Mouse (Mus musculus) heart, postnatal 36 days (tissue): ENCODE measurements around the gene Atxn7. TPM values are rescaled to one million over a fixed set of nuclear protein-coding genes. Genes with fewer than 3 reads are reported as not detected.
A peak's percentile ranks its signal among the peaks of the same experiment; 100 is the strongest.
"Not testable (repeated sequence)": the region's sequence is repeated elsewhere in the genome, so short reads cannot be mapped to it uniquely, and the experiment has no call there.

Experiments
- DNase-seq, 2 experiments: peaks; one replicate each; pipeline ENCODE4 v3.0.0; 2021 to 2022
- intact Hi-C: fragments of 180-260 bp; cut with DNase I; formaldehyde crosslinking; loops from one replicate; pipeline ENCODE4 v1.15.1; 2025
- total RNA-seq, 2 experiments: library from RNA; stranded (reverse); gene quantifications; 2 replicates each; pipeline ENCODE4 v1.2.3; 2021

Gene Atxn7
- total RNA-seq, 2 experiments from 2014 or later: 16.3 to 16.5 TPM

- DNase-seq: no peak
- intact Hi-C loops: no loop called here
Observed at GRCm38 (mm10) chr14:14054386-14054785, 93.1 kb downstream of the Atxn7 start.

- intact Hi-C loops, DNase-seq: not testable (repeated sequence)
Observed at GRCm38 (mm10) chr14:14059606-14060005, 98.4 kb downstream of the Atxn7 start.

DNA sequence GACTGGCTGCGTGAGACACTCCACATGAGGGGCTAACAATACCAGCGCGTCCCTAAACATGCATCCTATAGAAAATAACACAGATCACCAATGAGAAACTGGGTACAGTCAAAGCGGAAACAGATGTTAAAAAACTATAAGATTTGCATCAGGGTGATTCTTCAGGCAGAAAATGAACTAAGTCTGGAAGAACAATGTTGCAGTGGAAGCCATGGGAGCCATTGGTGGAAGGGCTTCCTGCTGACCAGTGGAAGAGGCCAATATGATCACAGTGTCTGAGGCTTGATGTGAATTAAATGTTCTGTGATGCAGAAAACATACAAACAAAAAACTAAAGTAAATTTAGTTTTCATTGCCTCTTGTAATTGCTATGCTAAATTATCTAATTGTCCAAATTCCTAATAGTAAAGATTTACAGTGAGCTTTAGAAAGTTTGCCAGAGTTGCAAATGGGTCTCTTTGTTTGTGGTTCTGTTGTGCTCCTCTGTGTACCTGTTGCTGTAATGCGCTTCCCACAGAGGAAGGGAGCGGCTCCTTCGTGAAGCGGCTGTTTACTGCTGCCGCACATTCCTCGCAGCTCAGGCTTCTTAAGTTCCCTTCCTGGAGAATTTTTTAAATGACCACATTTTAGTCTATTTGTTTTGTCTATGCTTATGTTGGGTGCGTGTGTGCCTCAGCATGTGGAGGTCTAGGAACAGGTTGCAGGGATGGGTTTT is 101.4 kb downstream of the Atxn7 start:
- no peak for DNase-seq
- intact Hi-C loops: loop anchor here (2.0 kb wide), 1 partner anchor 16 kb away; no protein-coding TSS in a partner anchor

DNA sequence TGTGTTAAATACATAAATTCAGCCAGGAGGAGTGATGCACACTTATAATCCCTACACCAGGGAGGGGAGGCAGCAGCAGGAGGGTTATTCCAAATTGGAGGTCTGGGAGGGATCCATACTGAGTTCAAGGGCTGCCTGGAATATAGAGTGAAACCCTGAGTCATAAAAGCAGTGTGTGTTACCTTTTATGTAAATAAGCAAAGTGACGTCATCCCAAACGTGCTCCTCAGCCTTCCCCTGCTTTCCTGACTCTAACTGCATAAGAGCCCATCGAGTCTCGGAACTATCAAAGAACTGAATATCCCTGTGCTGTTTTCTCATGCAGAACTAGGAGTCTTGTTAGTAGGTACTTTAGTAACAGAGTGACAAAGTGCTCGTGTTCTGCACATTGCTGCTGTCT is 102.1 kb downstream of the Atxn7 start:
- intact Hi-C loops: loop anchor here (2.0 kb wide), 1 partner anchor 15 kb away; no protein-coding TSS in a partner anchor

DNA sequence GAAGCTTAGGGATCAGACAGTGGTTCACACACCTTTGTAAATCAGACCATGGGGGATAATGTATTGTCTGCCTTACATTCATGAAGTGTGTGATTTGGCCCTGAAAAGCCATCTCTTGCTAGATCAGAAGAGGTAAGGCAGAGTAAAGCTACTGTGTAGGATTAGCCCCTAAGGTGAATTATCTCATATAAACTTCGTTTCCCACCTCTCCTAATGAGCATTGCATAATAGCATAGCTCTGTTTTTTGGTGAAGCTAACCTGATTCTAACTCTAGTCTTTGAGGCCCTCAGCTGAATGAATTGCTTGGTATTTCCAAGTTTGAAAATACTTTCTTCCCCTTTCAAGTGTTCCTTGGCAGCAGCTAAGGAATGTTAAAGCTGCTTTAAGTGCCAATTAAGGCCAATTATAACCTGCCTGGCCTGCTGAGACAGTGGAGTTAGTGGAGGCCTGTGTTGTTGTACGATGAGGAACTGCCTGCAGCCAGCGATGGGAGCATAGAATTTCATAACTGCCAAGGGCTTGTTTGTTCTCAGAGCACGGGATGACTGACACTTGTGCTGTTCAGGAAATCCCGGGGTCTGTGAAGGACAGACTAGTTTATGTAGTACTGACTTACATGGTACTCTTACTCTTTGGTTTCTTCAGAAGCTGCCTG is 103.4 kb downstream of the Atxn7 start:
- no peak for DNase-seq
- intact Hi-C loops: no loop called here

More for the DNA sequence above, 102.1 kb downstream of the Atxn7 start:
- no peak for DNase-seq

DNA sequence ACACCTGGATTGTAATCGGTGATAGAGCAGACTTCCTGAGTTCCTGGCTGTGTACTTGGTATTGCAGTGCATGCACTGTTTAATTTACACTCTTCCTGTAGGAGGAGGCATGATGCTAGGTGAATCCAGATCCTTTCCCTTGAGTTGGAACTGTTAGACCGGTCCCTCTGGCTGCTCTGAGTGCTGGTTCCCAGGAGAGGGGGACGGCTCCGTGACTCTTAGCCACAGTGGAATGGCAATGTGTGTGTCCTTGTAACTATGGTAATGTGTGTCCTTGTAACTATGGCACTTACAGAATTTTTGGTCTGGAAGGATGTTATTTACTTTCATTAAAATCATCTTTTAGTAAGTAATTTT is 103.9 kb downstream of the Atxn7 start:
- intact Hi-C loops: no loop called here
- no peak for DNase-seq

- intact Hi-C loops: no loop called here
- DNase-seq: no peak
Observed at GRCm38 (mm10) chr14:14066241-14066640, 105.0 kb downstream of the Atxn7 start.

GRCm38 (mm10) chr14:14067648-14068472 is 106.6 kb downstream of the Atxn7 start:
- peak; percentile 22 to 59 for DNase-seq
- intact Hi-C loops: no loop called here

GRCm38 (mm10) chr14:14068553-14068952 is 107.3 kb downstream of the Atxn7 start:
- intact Hi-C loops: no loop called here

DNA sequence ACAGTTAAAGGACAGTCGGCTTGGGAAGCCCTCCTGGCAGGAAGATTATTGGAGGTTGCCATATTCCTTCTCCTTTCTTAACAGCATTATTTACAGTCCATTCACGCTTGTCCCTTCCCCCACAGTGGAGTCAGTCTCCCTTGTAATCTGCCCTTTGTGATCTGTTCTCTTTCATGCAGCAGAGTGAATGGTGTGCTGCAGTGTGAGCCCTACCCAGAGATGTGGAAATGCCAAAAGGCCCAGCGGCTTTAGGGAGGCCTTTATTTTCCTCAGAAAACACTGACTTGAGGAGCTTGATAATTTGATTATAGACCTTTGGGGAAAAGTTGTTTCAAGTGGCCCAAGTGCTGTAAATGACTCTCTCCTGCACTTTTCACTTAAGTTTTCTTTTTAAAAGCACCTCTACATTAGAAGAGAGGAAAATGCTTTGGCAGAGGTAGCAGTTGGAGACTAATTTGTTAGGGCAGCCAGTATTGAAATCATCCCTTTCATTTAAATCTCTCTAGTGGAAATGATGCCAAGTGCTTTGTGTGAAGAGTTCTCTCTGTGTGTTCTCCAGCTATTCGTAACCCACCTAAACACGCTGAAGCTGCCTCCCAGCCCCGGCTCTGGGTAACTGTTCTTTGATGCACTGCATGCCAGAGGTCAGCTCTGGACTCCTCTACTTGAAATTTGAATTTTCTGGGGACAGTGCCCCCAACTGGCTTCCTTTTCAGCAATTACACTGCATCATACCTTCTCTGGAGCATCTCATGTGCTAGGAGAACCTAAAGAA is 109.5 kb downstream of the Atxn7 start:
- intact Hi-C loops: no loop called here
- no peak for DNase-seq

More at GRCm38 (mm10) chr14:14068553-14068952, 107.3 kb downstream of the Atxn7 start:
- DNase-seq: no peak

- DNase-seq: no peak
- intact Hi-C loops: no loop called here
Observed at GRCm38 (mm10) chr14:14071456-14071855, 110.2 kb downstream of the Atxn7 start.

GRCm38 (mm10) chr14:14080604-14081194 is 119.5 kb downstream of the Atxn7 start:
- DNase-seq: no peak
- intact Hi-C loops: no loop called here

GRCm38 (mm10) chr14:14083811-14084210 is 122.6 kb downstream of the Atxn7 start:
- intact Hi-C loops: no loop called here
- no peak for DNase-seq

GRCm38 (mm10) chr14:14086711-14087263 is 125.5 kb downstream of the Atxn7 start:
- intact Hi-C loops: no loop called here
- DNase-seq: no peak

DNA sequence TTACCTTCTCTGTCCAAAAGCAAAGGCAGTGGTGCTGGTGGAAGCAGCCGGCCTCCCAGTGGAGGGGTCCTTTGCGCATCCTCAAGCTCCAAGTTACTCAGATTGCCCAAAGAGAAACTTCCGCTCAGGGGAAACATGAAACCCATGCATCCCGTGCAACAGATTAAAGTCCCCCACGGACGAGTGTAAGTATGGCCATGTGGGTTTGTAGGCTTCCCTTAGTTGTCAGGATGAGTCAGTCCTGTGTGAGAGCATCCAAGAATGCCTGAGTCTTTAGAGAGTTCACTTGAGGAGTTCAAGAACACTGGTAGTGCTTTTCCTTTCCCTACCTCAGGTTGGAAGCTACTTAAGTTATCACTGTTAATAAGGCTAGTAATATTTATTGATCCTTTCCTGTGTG is 126.1 kb downstream of the Atxn7 start:
- DNase-seq: no peak
- intact Hi-C loops: no loop called here

- no peak for DNase-seq
- intact Hi-C loops: no loop called here
Observed at GRCm38 (mm10) chr14:14088016-14088791, 127.0 kb downstream of the Atxn7 start.

- intact Hi-C loops: no loop called here
- DNase-seq: no peak
Observed at GRCm38 (mm10) chr14:14090571-14090970, 129.3 kb downstream of the Atxn7 start.

DNA sequence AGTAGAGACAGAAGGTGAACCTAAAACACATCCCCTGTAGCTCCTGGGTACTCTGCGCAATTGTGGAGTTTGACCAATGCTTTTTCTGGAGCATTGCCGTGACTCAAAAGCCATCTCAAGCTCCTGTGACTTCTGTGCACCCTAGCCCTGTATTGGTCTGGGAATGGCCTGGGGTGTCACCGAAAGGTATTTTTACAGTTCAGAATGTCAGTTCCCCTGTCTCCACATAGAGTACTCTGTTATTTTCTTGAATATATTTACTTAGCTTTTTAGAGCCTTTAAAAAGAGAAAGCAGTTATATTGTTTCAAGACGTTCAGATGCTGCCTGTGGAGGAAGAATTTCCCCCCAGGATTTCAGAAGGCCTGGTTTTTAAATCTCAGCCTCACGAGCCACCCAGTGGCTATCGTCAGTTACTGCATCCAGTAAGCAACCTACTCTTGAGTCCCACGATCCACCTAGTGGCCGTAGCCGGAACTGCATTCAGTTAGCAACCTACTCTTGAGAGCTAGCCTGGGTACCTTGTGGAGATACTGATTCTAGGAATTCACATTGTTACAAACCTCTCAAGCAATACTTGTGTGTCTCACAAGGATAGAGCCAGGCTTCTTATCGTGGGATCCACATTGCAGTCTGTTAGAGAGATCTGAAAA is 137.2 kb downstream of the Atxn7 start:
- intact Hi-C loops: loop anchor here (2.0 kb wide), 3 partner anchors 86 to 744 kb away; partner anchors contain the start of genes Atxn7 and Thoc7
- peak; percentile 84 to 93 for DNase-seq
